Mouse (Mus musculus) heart, embryonic 12.5 days (tissue): ENCODE results near the gene Kcnab2. TPM values are rescaled to one million over a fixed set of nuclear protein-coding genes. Genes with fewer than 3 reads are reported as not detected.

Experiments
- ATAC-seq: fragments of 200-750 bp; cut with Nextera tagmentation; 2 replicates; pipeline ENCODE4 v1.8.0; 2017; ENCODE audit warnings: moderate TSS enrichment, moderate library complexity; ENCODE audit not compliant: insufficient number of reproducible peaks, low FRiP score
- H3K27ac ChIP-seq: fragments of 300-500 bp; sonication (generic); 2 replicates; pipeline ENCODE4 v1.5.1; 2016; ENCODE audit warnings: mild to moderate bottlenecking, moderate library complexity; ENCODE audit not compliant: poor library complexity, severe bottlenecking
- H3K27me3 ChIP-seq: fragments of 300-500 bp; sonication (generic); replicated peaks from 2 replicates; pipeline ENCODE4 v1.6.1; 2016; ENCODE audit warnings: mild to moderate bottlenecking, moderate library complexity
- H3K36me3 ChIP-seq: fragments of 300-500 bp; sonication (generic); 2 replicates; pipeline ENCODE4 v1.6.1; 2016; ENCODE audit warnings: mild to moderate bottlenecking, moderate library complexity
- H3K4me1 ChIP-seq: fragments of 300-500 bp; sonication (generic); replicated peaks from 2 replicates; pipeline ENCODE4 v1.6.1; 2016; ENCODE audit warnings: mild to moderate bottlenecking
- H3K4me2 ChIP-seq: fragments of 300-500 bp; sonication (generic); 2 replicates; pipeline ENCODE4 v1.6.1; 2016; ENCODE audit warnings: mild to moderate bottlenecking, moderate library complexity
- H3K4me3 ChIP-seq: fragments of 300-500 bp; sonication (generic); 2 replicates; pipeline ENCODE4 v1.5.1; 2016; ENCODE audit warnings: mild to moderate bottlenecking
- H3K9ac ChIP-seq: fragments of 300-500 bp; sonication (generic); 2 replicates; pipeline ENCODE4 v1.6.1; 2016; ENCODE audit warnings: mild to moderate bottlenecking, moderate library complexity
- H3K9me3 ChIP-seq: fragments of 300-500 bp; sonication (generic); replicated peaks from 2 replicates; pipeline ENCODE4 v1.6.1; 2016; ENCODE audit warnings: mild to moderate bottlenecking, moderate library complexity
- WGBS: fragments of 180-500 bp; shearing (Covaris S2); methylation state at CpG from one replicate; pipeline ENCODE4 v1.1.7; 2016; 5-methylcytosine and 5-hydroxymethylcytosine counted together
- polyA plus RNA-seq: library from polyadenylated mRNA; unstranded; fragments of >200 nt; fragmentation: Nextera tagmentation; extraction: Ambion mirVana; gene quantifications from 2 replicates; pipeline ENCODE4 v1.2.1, GENCODE M21; 2016

The Kcnab2 gene
- polyA plus RNA-seq, 1 experiment from 2014 or later: 5.6 TPM

DNA sequence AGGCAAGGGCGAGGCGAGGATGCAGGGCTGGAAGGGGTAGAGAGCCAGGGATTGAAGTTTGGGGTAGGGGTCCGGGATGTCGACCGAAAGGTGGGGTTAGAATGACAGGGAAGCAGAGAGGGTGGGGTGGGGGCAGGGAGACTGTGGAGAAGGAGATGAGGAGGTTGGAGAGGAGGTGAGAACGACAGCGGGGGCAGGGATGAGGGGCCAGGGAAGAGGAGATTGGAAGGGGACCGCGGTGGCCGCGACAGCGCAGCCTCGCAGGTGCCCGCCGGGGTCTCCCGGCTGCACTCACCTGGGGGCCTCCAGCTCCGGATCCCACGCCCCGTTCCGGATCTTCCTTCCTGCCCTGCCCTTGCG lies 585 bp downstream of the Kcnab2 start:
- peak overlapping the region; percentile 75 for H3K9ac ChIP-seq
- under 1% methylated on average over 21 of the region's 21 CpGs for WGBS
- H3K36me3 ChIP-seq: no peaks in the 10 kb centered on the region
- H3K4me2 ChIP-seq: peak overlapping the region; percentile 82
- peaks cover 10% of the 10 kb centered on the region for H3K9me3 ChIP-seq
- H3K27ac ChIP-seq: no peak overlapping the region
- peaks cover 14% of the 10 kb centered on the region for H3K4me1 ChIP-seq
- H3K4me3 ChIP-seq: peak overlapping the region; percentile 75
- ATAC-seq: no peak
- peaks cover 28% of the 10 kb centered on the region for H3K27me3 ChIP-seq

DNA sequence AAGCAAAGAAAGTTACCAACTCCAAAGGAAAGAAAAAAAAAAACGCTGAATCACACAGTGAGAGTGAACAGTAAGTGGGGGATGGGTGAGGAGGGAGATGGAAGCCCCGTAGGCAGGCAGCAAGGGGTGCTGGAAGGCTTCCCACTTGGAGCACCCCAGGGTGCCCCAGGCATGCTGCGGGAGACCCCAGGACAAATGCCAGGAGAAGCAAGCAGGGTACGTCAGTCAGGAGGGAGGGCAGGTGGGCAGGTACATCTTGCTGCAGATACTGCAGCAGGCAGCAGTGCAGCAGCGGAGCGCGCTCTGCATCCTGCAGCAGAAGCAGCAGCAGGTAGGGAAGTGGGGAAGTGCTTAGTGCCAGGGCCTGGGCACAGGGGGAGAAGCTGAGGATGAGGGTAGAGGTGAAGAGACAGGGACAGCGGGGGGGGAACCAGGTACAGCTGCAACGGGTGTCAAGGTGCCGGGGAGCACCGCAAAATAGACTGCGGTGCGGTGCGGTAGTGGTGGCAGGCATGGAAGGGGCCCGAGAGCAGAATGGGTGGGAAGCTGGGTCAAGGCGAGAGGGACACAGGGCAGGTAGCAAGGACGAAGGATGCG lies 1.1 kb downstream of the Kcnab2 start, which contains the start of gene Nphp4:
Nphp4 (plus strand) TSS at position 280 of the 597 bp plus-strand sequence.
- no peak for ATAC-seq
- Histone ChIP-seq H3K27ac (no peak within 1 kb of the TSS), H3K4me1 (peaks cover 14% of the 10 kb centered on the region), H3K27me3 (peaks cover 28% of the 10 kb centered on the region), H3K4me3 (peak within 1 kb of the TSS; percentile 75), H3K4me2 (peak within 1 kb of the TSS; percentile 82), H3K9ac (peak within 1 kb of the TSS; percentile 87), H3K9me3 (peaks cover 15% of the 10 kb centered on the region), H3K36me3 (no peaks in the 10 kb centered on the region)
- WGBS: 6% methylated on average over 18 of the region's 18 CpGs

DNA sequence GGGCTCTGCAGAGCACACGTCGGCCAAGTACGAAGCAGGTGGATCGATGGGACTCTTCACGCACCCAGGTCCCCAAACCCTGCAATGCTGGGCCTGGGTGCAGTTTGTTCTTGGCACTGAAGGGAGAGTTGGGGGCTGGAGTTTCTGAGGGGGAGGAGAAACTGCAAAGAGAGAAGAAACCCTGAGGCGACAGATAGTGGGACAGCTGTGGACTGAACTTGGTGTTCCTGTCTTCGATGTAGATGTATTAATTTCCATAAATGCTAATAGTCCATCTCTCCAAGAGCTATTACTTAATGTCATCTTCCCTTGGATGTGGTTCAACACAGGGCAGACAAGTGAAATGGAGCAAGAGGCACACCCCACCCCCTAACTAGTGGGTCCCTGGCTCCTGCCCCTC lies 1.7 kb downstream of the Kcnab2 start:
- Histone ChIP-seq H3K4me3 (no peak overlapping the region), H3K9ac (no peak overlapping the region), H3K4me2 (no peak overlapping the region), H3K27me3 (peaks cover 28% of the 10 kb centered on the region), H3K9me3 (peaks cover 17% of the 10 kb centered on the region), H3K4me1 (peaks cover 14% of the 10 kb centered on the region), H3K27ac (no peak overlapping the region), H3K36me3 (no peaks in the 10 kb centered on the region)
- WGBS: 79% methylated on average over 7 of the region's 7 CpGs
- no peak for ATAC-seq

- no peak overlapping the region for H3K4me3 ChIP-seq
- WGBS: 83% methylated on average over 6 of the region's 6 CpGs
- H3K36me3 ChIP-seq: no peaks in the 10 kb centered on the region
- no peak overlapping the region for H3K4me2 ChIP-seq
- peaks cover 31% of the 10 kb centered on the region for H3K4me1 ChIP-seq
- no peaks in the 10 kb centered on the region for H3K27me3 ChIP-seq
- H3K9me3 ChIP-seq: peaks cover 16% of the 10 kb centered on the region
- ATAC-seq: no peak
- no peak overlapping the region for H3K27ac ChIP-seq
- no peak overlapping the region for H3K9ac ChIP-seq
Observed at GRCm38 (mm10) chr4:152467951-152468350, 9.7 kb downstream of the Kcnab2 start.

- no peak for ATAC-seq
- WGBS: 82% methylated on average over 13 of the region's 13 CpGs
- Histone ChIP-seq H3K4me3 (no peak overlapping the region), H3K4me2 (no peak overlapping the region), H3K9me3 (peaks cover 2% of the 10 kb centered on the region; the same call in 1 of the 2 replicates), H3K4me1 (peaks cover 34% of the 10 kb centered on the region), H3K27ac (no peak overlapping the region), H3K36me3 (no peaks in the 10 kb centered on the region), H3K9ac (no peak overlapping the region), H3K27me3 (0 out of 2 replicates have a peak, but pooled peaks cover 4% of the 10 kb centered on the region)
Observed at GRCm38 (mm10) chr4:152466601-152467000, 11.1 kb downstream of the Kcnab2 start.

DNA sequence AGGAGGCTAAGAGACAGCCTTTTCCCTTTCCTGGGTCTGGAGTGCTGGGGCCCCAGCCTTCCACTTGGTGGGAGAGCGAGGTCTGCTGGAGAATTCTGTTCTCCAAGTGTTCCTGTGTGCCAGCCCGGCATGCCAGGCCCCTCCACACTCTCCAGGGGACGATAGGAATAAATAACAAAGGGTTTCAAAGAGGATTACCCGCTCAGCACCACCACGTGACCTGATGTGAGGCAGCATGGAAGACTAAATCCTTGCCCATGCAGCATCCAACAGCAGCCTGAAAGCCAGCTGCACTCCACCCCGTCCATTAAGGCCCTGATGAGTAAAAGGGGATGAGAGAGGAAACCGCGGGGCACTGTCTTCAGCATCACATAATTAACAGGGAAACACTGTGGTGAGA lies 12.6 kb downstream of the Kcnab2 start:
- no peak overlapping the region for H3K4me2 ChIP-seq
- WGBS: 35% methylated on average over 8 of the region's 8 CpGs
- no peak overlapping the region for H3K9ac ChIP-seq
- H3K9me3 ChIP-seq: no peaks in the 10 kb centered on the region
- H3K4me3 ChIP-seq: no peak overlapping the region
- peaks cover 34% of the 10 kb centered on the region for H3K4me1 ChIP-seq
- H3K36me3 ChIP-seq: no peaks in the 10 kb centered on the region
- H3K27me3 ChIP-seq: 0 out of 2 replicates have a peak, but pooled peaks cover 4% of the 10 kb centered on the region
- ATAC-seq: no peak
- H3K27ac ChIP-seq: no peak overlapping the region

DNA sequence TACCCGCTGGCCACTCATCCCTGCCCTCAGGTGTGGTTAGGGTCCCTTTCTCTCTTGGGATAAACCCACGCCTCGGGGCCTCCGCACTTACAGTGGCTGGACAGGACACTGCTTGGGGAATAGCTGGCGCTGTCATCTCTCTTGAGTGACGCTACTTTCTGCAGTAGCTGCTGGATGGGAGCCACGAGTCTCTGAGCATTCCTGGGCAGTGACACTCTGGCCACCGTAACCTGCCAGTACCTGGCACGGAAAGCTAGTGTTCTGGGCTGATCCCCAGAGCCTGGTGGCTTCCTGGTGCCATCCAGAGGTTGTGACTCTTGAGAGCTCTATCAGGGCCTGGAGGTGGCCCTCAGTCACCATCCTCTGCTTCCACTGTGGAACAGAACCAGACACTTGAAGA lies 14.5 kb downstream of the Kcnab2 start:
- Histone ChIP-seq H3K9me3 (no peaks in the 10 kb centered on the region), H3K4me1 (peaks cover 23% of the 10 kb centered on the region), H3K4me2 (no peak overlapping the region), H3K27ac (no peak overlapping the region), H3K36me3 (no peaks in the 10 kb centered on the region), H3K27me3 (0 out of 2 replicates have a peak, but pooled peaks cover 4% of the 10 kb centered on the region), H3K9ac (no peak overlapping the region), H3K4me3 (no peak overlapping the region)
- 63% methylated on average over 9 of the region's 9 CpGs for WGBS
- no peak for ATAC-seq

DNA sequence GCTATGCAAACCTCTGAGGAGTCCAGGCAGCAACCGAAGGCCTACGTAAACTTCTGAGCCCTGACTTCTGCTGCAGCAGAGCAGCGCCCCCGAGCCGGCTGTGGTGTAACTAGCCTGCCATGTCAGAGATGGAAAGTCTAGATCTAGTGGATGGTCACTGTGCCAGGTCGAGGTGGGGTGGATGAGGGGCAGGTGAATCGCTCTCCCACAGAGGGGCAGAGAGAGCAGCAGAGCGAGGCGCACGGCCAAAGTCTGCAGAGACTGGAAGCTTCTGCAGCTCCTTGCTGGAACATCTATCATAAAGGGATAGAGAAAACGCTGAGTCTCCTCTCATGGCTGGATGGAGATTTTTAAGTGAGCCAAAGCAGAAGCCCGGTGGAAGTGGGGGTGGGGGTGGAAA lies 15.2 kb downstream of the Kcnab2 start:
- Histone ChIP-seq H3K36me3 (no peaks in the 10 kb centered on the region), H3K9me3 (no peaks in the 10 kb centered on the region), H3K9ac (no peak overlapping the region), H3K4me2 (no peak overlapping the region), H3K27me3 (0 out of 2 replicates have a peak, but pooled peaks cover 4% of the 10 kb centered on the region), H3K4me1 (peaks cover 23% of the 10 kb centered on the region), H3K4me3 (no peak overlapping the region), H3K27ac (no peak overlapping the region)
- WGBS: 81% methylated on average over 12 of the region's 12 CpGs
- ATAC-seq: no peak

- H3K9ac ChIP-seq: no peak overlapping the region
- no peaks in the 10 kb centered on the region for H3K9me3 ChIP-seq
- no peak for ATAC-seq
- no peak overlapping the region for H3K27ac ChIP-seq
- peaks cover 10% of the 10 kb centered on the region; the same call in 1 of the 2 replicates for H3K4me1 ChIP-seq
- no peak overlapping the region for H3K4me3 ChIP-seq
- 0 out of 2 replicates have a peak, but pooled peaks cover 4% of the 10 kb centered on the region for H3K27me3 ChIP-seq
- WGBS: 82% methylated on average over 4 of the region's 4 CpGs
- H3K4me2 ChIP-seq: no peak overlapping the region
- no peaks in the 10 kb centered on the region for H3K36me3 ChIP-seq
Observed at GRCm38 (mm10) chr4:152457673-152458072, 20.0 kb downstream of the Kcnab2 start.

DNA sequence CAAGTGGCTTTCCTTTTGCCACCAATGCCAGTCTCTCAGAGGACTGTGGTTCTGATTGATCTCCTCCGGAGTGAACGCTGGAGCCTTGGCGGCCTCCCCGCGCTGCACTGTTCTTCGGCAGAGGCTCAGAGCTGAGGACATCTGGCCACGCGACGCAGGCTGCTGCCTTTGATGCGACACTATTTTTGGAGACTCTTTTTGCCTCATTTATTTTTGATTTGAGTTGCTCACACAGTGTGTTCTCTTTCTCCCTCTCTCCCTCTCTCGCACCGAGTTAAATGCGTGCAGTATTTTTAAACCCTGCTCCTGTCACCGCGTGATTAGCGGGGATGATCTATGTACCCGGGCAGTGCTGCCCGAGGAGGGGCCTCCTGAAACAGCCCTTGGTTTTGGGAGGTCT lies 21.1 kb downstream of the Kcnab2 start:
- H3K4me3 ChIP-seq: no peak overlapping the region
- 49% methylated on average over 18 of the region's 18 CpGs for WGBS
- no peak for ATAC-seq
- H3K36me3 ChIP-seq: no peaks in the 10 kb centered on the region
- H3K27me3 ChIP-seq: no peaks in the 10 kb centered on the region
- no peak overlapping the region for H3K9ac ChIP-seq
- 0 out of 2 replicates have a peak, but pooled peaks cover under 1% of the 10 kb centered on the region for H3K9me3 ChIP-seq
- H3K4me1 ChIP-seq: peaks cover 10% of the 10 kb centered on the region; the same call in 1 of the 2 replicates
- peak overlapping the region; percentile 15 for H3K4me2 ChIP-seq
- no peak overlapping the region for H3K27ac ChIP-seq

DNA sequence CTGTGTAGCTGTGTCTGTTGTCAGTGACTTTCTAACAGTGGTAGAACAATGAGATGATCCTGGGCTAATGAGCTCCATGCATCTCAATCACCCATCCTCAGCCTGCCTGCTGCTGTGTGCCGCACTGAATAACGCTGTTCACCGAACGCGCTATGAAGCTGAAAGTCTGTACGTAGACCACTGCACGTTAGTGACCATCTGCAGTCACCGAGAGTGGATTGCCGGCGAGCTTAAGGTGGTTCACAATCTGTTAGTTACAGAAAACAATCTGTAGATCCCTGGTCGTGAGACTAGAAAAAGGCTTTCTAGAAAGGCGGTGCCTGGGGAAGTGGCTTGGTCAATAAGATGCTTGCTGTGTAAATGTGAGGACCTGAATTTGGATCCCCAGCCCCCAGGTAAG lies 23.5 kb downstream of the Kcnab2 start:
- H3K27ac ChIP-seq: no peak overlapping the region
- H3K36me3 ChIP-seq: no peaks in the 10 kb centered on the region
- peaks cover 10% of the 10 kb centered on the region; the same call in 1 of the 2 replicates for H3K4me1 ChIP-seq
- 88% methylated on average over 12 of the region's 12 CpGs for WGBS
- ATAC-seq: no peak
- H3K9ac ChIP-seq: no peak overlapping the region
- no peak overlapping the region for H3K4me3 ChIP-seq
- no peaks in the 10 kb centered on the region for H3K27me3 ChIP-seq
- no peak overlapping the region for H3K4me2 ChIP-seq
- H3K9me3 ChIP-seq: 0 out of 2 replicates have a peak, but pooled peaks cover 4% of the 10 kb centered on the region

DNA sequence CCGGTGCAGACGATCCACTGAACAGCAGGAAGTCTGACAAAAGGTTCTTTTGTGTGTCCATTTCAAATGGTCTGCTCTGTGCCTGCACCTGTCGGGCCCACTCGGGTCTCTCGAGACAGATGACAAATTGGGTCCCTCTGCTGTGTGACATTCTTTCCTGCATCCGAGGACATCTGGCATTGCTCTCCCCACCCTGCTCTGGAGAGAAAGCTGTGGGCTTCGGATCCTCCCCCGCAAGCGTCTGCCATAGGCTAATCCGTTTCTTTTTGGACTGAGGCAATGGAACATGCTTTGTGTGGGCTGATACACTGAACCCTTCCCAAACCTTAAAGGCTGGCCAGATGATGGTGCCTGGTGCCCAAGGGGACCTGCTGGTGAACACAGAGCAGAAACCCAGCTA lies 24.6 kb downstream of the Kcnab2 start:
- H3K4me1 ChIP-seq: peaks cover 10% of the 10 kb centered on the region; the same call in 1 of the 2 replicates
- no peaks in the 10 kb centered on the region for H3K36me3 ChIP-seq
- no peak for ATAC-seq
- H3K9ac ChIP-seq: no peak overlapping the region
- no peak overlapping the region for H3K4me2 ChIP-seq
- WGBS: 69% methylated on average over 10 of the region's 10 CpGs
- H3K27ac ChIP-seq: no peak overlapping the region
- 0 out of 2 replicates have a peak, but pooled peaks cover 4% of the 10 kb centered on the region for H3K9me3 ChIP-seq
- no peak overlapping the region for H3K4me3 ChIP-seq
- no peaks in the 10 kb centered on the region for H3K27me3 ChIP-seq
